Mouse (Mus musculus): ENCODE measurements at regions not wholly inside any gene's neighbourhood (a gene's known extent, or its start where the extent isn't known, plus 50 kb on each side); places are given as distances from the start of the nearest gene placed in this dataset.

DNA sequence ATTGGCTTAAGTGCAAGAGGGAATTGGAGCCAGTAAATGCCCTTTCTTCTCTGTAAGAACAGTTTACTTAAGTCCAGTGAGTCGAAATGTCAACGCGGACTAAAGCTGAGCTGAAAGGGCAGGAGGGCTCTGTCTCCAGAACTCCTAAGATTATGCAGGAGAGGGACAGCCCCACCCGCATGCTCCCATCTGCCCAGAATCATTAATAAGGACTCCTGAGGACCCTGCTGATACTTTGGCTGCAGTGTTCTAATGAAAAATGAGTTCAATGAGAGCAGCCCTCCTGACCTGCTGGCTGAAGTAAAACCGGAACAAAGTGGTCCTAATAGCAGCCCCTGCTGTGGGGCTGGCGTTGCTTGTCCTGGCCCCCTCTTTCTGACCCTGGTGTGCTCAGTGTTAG is 187.8 kb downstream of the Ajap1 start:
- TF ChIP-seq CTCF (IDR thresholded peaks at IDR 0.05; ENCODE audit: low read depth, low read length) (no peak), TAL1 (conservative IDR thresholded peaks at IDR 0.05; ENCODE audit: low read depth, low read length) (no peak), GATA1 (IDR thresholded peaks at IDR 0.05; ENCODE audit: borderline replicate concordance, low read length) (no peak), POLR2AphosphoS5 (IDR thresholded peaks at IDR 0.05; ENCODE audit: insufficient replicate concordance, low read depth, low read length) (no peak), GATA2 (IDR thresholded peaks at IDR 0.05; ENCODE audit: borderline replicate concordance, low read depth, low read length) (no peak)

Data from G1E (cell line).